Mouse (Mus musculus) sigmoid colon, adult 10 weeks (tissue): ENCODE data around the gene D130052B06Rik. TPM values are rescaled to one million over a fixed set of nuclear protein-coding genes. Genes with fewer than 3 reads are reported as not detected.

Experiments used
- polyA plus RNA-seq: library from polyadenylated mRNA; stranded (reverse); fragments of 350-450 nt; fragmentation: Illumina TruSeq; extraction: RNeasy Lipid Tissue Mini Kit (QIAGEN cat#74804); gene quantifications from one replicate; pipeline ENCODE4 v1.2.3, GENCODE M21; 2014; ENCODE audit warnings: low read depth, low replicate concordance

D130052B06Rik gene
- polyA plus RNA-seq = not detected

GRCm38 (mm10) chr11:33598986-33599385 lies at the start of gene D130052B06Rik:
Gene D130052B06Rik (plus strand): TSS chr11:33599302.

DNA sequence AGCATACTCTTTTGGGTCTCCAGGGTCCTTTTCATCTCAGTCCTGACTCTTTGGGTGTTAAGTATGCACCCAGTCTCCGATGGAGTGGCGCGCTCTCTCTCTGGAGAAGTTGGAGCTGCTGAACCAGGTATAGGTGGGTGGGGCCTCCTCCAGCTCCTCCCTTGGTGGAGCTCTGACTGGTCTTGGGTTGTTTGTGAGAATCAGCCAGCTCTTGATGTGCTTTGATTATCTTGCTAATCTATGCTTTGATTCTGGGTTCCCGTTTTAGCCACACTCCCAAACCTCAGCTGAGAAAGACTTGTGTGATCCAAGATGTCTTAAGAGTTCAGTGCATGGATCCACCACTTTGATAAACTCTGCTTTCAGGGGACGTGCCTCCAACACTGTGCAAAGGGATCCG lies 20.2 kb upstream of the D130052B06Rik start, which contains the start of gene Gabrp:
Gene Gabrp, minus strand, starts transcription at position 101 of the 400 bp plus-strand sequence.

Other genes starting within 250 kb of the D130052B06Rik start
- gene Ranbp17, start 85.6 kb upstream of the D130052B06Rik start, polyA plus RNA-seq = 2.2 TPM
- 0.95 TPM for gene Gabrp, start 20.3 kb upstream of the D130052B06Rik start, polyA plus RNA-seq